Mouse (Mus musculus): ENCODE results near the gene Safb2. TPM values are rescaled to one million over a fixed set of nuclear protein-coding genes. Genes with fewer than 3 reads are reported as not detected.

Gene Safb2
- polyA plus RNA-seq, 1 experiment, result 45.1 TPM

DNA sequence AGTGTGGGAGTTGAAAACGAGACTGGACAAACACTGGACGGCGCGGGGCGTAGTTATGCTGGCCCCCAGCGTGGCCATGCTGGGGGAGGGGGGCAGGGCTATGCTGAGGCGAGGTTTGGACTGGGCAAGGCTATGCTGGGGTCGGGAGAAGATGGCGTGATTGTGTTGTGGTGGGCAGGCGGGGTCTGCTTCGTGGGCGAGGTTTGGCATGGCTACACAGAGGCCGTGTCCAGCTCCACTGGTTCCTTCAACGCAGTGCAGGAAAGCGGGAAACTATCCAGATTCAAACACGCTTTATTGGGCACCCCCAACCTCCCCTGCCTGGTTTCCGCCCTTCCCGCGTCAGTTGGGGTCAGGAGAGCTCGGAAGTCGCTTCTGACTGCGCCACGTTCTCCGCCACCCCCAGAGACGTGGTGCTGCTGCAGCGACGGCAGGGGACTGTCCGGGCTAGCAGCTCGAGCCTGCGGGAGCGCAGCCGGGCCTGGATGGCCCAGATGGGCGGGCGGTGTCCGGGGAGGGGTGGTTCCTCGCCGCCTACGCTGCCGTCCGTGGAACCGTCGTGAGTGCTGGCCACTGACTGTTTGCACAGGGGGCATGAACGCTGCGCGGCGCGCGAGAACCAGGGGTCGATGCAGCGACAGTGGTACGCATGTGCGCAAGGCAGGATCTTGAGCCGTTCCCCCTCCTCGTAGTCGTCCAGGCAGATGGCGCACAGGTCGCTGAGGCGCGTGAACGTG is 73.2 kb downstream of the Safb2 start:
- Histone ChIP-seq H3K4me3 (ENCODE audit: insufficient read depth, poor library complexity, severe bottlenecking) (no peak overlapping the region), H3K36me3 (ENCODE audit: control insufficient read depth, insufficient read depth) (no peaks in the 10 kb centered on the region), H3K27me3 (ENCODE audit: control insufficient read depth, insufficient read depth, insufficient read length) (no peaks in the 10 kb centered on the region), H3K79me3 (ENCODE audit: low read depth) (no peaks in the 10 kb centered on the region), H3K79me2 (ENCODE audit: control insufficient read depth, insufficient read depth) (no peaks in the 10 kb centered on the region), H3ac (ENCODE audit: control insufficient read depth, insufficient read length, low read depth) (no peak overlapping the region)
- no peak for TF ChIP-seq MYOG (IDR thresholded peaks at IDR 0.05; ENCODE audit: control insufficient read depth, extremely low read depth, insufficient read length)
- TF ChIP-seq MAX (IDR thresholded peaks at IDR 0.05), result no peak
- TF ChIP-seq CTCF (IDR thresholded peaks at IDR 0.05; ENCODE audit: control insufficient read depth, insufficient read depth, insufficient read length), result no peak
- no peak for TF ChIP-seq MYOD1 (IDR thresholded peaks at IDR 0.05; ENCODE audit: control insufficient read depth, insufficient read length, low read depth)
- no peak for TF ChIP-seq CEBPB (IDR thresholded peaks at IDR 0.05; ENCODE audit: low read depth)
- no peak for TF ChIP-seq FOSL1 (IDR thresholded peaks at IDR 0.05; ENCODE audit: insufficient read depth, low read length, poor library complexity, severe bottlenecking)
- no peak for TF ChIP-seq USF1 (IDR thresholded peaks at IDR 0.05; ENCODE audit: low read depth)

Other genes starting within 250 kb of the Safb2 start
- gene Ptprs, start 108.1 kb downstream of the Safb2 start, polyA plus RNA-seq (2012; fragmentation: generic; extraction: Trizol), result 56.8 TPM
- gene Znrf4, start 72.2 kb downstream of the Safb2 start, polyA plus RNA-seq (2012; fragmentation: generic; extraction: Trizol), result not detected
- gene Gm20219, start 30.2 kb downstream of the Safb2 start, polyA plus RNA-seq (2012; fragmentation: generic; extraction: Trizol), result 0.09 TPM
- gene Safb, start 240 bp upstream of the Safb2 start, polyA plus RNA-seq (2012; fragmentation: generic; extraction: Trizol), result 69.7 TPM
- gene 2410015M20Rik, start 25.2 kb upstream of the Safb2 start, polyA plus RNA-seq (2012; fragmentation: generic; extraction: Trizol), result 250 TPM
- 4,005 TPM for gene Rpl36, start 28.8 kb upstream of the Safb2 start, polyA plus RNA-seq (2012; fragmentation: generic; extraction: Trizol)
- 120 TPM for gene Lonp1, start 42.3 kb upstream of the Safb2 start, polyA plus RNA-seq (2012; fragmentation: generic; extraction: Trizol)
- gene Catsperd, start 43.6 kb upstream of the Safb2 start, polyA plus RNA-seq (2012; fragmentation: generic; extraction: Trizol), result 0.07 TPM
- 107 TPM for gene Ranbp3, start 88.7 kb upstream of the Safb2 start, polyA plus RNA-seq (2012; fragmentation: generic; extraction: Trizol)
- 312 TPM for gene Ndufa11, start 133.2 kb upstream of the Safb2 start, polyA plus RNA-seq (2012; fragmentation: generic; extraction: Trizol)
- gene Vmac, start 133.4 kb upstream of the Safb2 start, polyA plus RNA-seq (2012; fragmentation: generic; extraction: Trizol), result 4.5 TPM
- 0.67 TPM for gene Nrtn, start 172.9 kb upstream of the Safb2 start, polyA plus RNA-seq (2012; fragmentation: generic; extraction: Trizol)
- 40.1 TPM for gene Dus3l, start 180.2 kb upstream of the Safb2 start, polyA plus RNA-seq (2012; fragmentation: generic; extraction: Trizol)
- gene Prr22, start 185.7 kb upstream of the Safb2 start, polyA plus RNA-seq (2012; fragmentation: generic; extraction: Trizol), result 0.47 TPM
- 2.6 TPM for gene Rfx2, start 246.4 kb upstream of the Safb2 start, polyA plus RNA-seq (2012; fragmentation: generic; extraction: Trizol)

Data from C2C12 (cell line).